Mouse (Mus musculus): ENCODE measurements around the gene Kif3c.

Gene Kif3c

DNA sequence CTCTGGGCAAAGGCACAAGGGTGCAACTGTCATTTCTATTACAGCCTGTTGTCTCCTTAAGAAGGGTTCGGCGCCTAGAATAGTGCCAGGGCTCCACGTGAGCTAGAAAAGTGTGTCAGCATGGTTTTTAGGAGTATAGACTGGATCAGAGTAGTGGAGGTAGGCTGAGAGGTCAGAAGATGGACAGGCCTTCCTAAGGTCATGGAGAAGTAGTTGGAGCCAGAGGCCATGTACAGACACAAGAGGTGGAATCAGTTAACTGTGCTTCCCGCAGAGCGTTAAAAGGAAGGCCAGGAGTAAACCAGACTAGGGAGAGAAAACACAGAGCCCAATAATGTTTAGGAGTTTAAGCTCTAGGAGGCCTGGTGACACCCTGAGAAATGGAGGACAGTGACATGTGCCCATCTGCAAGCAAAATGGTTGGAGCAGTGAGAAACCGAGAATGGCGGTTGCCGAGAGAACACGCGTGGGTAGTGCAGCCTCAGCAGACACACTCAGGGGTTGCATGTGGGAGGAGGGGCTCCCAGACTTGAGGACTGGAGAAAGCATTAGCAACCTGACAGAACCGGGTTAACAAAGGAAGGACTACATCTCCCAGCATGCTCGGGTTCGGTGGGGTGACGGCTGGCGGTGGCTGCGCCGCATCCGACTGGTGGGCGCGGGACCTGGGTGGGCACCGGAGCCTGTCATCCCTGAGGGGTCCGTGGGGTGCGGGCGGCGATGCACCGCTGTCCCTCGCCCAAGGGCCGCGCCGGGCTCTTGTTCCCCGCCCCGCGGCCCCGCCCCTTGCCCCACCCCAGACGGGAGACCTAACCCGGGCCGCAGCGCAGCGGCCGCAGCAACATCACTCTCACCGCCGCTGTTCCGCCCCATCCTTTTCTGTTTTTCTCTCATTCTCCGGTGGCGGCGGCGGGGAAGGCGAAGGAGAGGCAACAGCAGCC is at the start of gene Kif3c:
Gene Kif3c (plus strand): TSS at position 625 of the 941 bp plus-strand sequence.
- in situ Hi-C loops (cut with MboI): loop anchor here (10.0 kb wide), 1 partner anchor 130 kb away; no protein-coding TSS in a partner anchor

DNA sequence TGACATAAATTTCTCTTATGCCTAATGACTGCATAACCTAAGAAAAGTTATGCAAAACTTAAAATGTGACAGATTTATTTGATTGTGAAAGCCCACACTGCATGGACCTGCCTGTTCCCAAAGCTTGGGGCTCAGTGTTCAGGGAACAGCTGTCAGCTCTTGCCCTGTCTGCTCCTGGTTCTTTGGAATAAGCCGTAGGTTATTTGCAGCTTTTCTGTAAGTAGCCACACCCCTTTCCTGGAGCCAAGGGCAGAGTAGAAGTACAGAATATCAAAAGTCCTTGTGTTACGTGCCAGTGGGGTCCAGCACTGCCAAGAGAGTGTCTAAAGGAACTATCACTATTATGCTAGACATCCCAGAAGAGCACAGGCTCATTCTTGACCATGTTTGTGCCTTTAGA is 48.8 kb upstream of the Kif3c start:
- in situ Hi-C loops (cut with MboI): no loop called here

DNA sequence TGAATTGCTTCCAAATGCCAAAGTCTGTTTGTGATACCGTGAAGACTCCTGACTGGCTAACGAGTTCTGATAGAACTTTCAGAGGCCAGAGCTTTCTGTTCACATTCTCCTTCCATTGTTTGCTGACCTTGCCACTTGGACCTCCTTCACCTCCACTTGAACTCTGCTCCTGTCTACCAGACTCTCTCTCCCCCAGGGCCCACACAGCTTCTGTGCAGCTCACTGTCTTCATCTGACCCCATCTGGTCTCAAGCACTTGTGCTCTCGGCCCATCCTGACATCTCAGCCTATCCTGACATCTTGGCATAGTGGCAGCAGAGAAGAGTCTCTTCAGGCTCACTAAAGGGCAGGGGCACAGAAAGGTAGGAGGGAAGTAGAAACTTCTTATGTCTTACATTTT is 48.0 kb upstream of the Kif3c start:
- in situ Hi-C loops (cut with MboI): no loop called here

DNA sequence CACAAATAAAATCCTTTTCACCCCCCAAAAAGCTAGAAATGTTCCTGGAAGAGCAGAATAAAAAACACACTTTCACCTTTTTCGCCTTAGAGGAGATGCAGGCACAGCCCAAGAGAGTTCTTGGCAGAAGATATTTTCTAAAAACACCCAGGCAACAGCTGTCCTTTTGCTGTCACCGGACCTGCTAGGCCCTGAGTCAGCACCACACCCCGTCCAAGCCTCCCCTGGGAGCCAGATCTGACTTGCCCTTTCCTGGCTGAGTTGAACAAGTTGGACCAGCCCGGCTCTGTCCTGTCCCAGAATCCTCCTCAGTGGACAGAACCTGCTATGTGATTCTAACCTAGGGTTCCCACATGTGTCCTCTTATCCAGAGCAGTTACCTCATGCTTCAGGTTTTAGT is 45.6 kb upstream of the Kif3c start:
- in situ Hi-C loops (cut with MboI): no loop called here

DNA sequence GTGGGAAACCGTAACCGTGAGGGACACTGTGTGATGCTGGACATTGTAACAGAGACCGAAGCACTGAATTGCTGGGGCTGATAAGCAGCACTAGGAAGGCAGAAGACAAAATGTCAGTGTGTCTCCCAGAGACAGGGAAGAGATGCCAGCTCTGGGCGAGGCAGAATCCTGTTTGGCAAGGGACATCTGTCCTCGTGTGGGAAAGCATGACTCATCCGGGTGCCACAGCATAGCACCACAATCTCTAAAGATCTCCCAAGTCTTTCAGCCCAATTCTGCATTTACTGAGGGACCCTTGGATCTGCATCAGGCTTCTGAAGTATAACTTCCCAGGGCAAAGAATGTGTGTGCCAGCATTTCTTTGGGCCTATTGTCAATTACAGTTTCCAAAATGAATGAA is 41.7 kb upstream of the Kif3c start:
- in situ Hi-C loops (cut with MboI): no loop called here

DNA sequence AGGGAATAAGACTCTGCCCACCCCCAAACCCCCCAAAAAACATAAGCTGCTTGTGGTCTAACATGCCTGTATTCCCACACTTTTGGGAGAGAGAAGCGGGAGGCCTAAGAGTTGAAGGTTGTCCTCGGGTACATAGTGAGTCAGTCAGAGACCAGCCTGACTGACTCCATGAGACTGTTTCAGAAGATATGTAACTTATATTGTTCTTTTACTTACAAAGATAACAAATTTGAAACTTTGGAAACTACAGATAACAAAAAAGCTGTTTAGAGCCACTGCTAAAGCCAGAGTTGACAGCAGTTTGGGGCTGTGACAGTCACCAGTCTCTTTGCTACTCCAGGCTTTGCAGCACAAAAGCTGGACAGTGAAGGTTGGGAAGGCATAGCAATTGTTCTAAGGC is 39.7 kb upstream of the Kif3c start:
- in situ Hi-C loops (cut with MboI): no loop called here

DNA sequence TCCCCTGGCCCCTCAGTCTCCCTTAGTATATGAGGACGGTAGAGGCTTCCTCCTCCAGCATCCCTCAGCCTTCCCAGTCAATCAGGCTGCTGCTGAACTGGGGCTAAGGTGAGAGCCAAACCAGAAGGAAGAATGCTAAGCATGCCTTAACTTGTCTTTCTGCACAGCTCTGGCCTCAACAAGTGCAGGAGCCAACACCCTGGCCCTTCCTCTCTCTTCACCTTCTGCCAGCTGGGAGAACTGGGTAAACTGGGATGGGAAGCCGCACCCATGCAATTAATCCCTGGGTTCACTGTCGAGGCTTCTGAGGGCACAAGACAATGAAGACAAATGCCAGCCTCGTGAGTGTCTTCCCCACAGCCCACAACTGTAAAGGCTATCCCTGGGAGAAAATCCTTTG is 35.3 kb upstream of the Kif3c start:
- in situ Hi-C loops (cut with MboI): no loop called here

DNA sequence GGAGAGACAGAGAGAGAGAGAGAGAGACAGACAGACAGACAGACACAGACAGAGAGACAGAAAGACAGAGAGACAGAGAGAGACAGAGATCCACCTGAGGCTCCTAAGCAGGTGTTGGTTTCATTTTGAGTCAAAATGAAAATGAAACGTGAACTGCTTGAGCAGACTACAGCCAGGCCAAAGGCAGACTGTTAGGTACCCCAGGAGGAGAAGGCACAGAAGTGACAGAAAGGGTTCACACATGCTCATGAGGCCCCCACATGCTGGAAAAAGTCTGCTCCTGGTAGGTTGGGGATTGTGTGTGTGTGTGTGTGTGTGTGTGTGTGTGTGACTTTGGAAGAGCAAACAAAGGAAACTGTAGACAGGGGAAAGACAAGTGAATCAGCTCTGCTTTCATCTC is 26.0 kb upstream of the Kif3c start:
- in situ Hi-C loops (cut with MboI): no loop called here

DNA sequence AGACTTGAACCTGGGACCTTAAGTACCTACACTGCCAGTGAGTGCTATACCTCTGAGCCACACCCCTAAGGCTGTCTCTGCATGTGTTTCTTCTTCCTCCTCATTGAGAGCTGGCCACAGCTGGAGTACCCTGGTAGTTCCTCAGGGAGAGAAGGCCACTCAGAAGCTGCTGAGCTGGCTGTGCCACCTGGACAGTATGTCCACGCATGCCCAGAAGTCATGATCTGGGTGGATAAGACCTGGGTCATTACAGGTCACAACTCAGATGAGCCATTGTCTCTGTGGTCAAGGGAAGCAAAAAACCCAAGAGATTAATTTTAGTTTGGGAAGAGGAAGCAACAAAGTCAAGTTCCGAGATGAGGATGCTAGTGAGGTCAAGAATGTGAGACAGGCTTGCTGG is 20.8 kb upstream of the Kif3c start:
- in situ Hi-C loops (cut with MboI): no loop called here

DNA sequence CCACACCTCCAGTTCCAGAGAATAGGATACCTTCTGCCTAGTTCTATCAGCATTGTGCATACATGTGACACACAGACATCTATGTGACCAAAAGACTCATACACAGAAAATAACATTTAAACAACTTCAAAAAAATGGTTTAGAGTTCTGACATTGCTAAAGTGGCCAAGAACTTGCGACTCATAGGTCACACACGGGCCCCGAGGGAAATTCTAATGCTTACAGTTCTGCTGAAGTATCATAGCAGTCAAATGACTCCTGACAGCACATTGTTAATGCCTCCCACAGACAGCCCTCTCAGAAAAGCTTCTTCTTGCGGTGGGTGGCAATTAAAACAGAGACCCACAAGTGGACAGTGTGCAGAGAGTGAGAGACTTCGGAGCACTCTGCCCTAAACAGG is 19.9 kb upstream of the Kif3c start:
- in situ Hi-C loops (cut with MboI): no loop called here

DNA sequence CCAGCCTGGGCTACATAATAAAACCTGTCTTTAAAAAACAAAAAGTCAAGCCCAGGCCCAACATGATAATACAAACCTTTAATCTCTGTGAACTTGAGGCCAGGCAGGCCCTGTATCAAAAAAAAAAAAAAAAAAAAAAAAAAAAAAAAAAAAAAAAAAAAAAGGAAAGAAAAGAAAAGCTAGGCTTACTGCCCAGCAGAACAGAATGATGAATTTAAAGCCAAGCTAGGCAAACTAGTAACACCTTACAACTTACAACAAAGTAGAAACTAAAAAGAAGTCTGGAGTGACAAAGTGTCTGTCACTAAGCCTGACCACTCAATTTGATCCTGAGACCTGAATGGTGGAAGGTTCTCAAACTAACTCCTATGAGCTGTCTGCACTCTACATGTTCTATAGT is 17.2 kb upstream of the Kif3c start:
- in situ Hi-C loops (cut with MboI): no loop called here

DNA sequence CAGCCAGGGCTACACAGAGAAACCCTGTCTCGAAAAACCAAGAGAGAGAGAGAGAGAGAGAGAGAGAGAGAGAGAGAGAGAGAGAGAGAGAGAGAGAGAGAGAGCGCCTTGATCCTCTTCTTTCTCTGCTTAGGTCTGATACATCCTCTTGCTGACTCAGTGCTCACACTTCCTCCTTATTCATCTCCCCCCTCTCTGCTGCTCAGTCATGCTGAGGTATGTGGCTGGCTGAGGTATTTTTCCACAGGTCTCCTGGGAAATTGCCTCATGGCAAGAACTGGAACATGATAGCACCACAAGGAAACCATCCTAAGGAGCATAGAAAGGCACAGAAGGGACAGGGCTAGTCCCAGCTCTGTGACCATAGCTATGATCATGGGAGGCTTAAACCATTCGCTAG is 15.5 kb upstream of the Kif3c start:
- in situ Hi-C loops (cut with MboI): no loop called here

DNA sequence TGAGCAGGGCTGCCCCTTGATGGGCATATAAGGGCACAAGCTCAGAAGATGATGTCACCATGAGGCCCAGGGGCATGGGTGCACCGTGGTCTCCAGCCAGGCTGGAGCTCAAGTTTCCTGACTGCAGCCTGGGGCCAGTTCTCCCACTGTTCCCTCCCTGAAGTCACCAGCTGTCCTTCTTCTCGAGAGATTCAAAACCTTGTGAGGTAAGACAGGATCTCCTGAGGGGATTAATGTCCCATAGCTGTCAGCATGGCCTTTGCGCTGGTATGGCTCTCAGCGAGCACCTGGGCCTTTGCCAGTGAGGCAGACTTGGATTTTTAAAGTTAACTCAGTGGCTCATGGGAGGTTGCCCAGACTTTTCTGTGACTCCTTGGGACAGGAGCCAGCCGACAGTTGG is 14.8 kb upstream of the Kif3c start:
- in situ Hi-C loops (cut with MboI): no loop called here

DNA sequence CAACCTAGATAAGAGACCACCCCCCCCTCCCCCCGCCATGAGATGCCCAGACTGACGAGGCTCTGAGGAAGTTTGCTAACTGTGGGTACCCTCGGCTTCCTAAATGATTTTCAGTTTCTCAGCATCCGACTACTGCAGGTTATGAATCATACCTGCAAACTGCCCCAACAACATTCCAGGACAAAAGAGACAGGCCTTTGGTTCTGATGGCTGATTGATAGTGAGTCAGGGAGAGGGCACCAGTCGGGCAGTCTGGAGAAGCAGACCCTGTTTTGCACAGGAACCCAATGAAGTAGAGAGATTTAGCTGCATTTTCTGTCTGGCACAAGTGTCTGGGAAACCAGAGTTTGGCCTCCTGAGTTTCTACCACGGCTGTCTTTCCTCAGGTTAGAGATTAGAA is 12.7 kb upstream of the Kif3c start:
- in situ Hi-C loops (cut with MboI): no loop called here

DNA sequence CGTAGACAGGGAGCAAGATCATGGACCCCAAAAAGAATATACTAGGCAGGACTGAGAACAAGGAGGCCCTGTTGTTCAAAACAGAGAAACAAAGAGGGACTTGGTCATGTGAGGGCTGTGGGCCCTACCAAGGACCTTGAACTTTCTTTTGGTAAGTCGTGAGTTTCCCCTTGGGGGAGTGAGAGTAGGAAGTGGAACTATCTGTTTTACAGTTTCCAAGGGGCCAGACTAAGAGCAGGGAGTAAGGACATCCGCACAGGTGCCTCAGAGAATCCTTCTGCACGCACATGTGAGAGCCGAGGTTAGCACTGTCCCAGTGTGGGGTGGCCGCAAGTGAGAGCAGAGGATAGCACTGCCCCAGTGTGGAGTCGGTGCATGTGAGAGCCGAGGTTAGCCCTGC is 9.9 kb upstream of the Kif3c start:
- in situ Hi-C loops (cut with MboI): no loop called here

DNA sequence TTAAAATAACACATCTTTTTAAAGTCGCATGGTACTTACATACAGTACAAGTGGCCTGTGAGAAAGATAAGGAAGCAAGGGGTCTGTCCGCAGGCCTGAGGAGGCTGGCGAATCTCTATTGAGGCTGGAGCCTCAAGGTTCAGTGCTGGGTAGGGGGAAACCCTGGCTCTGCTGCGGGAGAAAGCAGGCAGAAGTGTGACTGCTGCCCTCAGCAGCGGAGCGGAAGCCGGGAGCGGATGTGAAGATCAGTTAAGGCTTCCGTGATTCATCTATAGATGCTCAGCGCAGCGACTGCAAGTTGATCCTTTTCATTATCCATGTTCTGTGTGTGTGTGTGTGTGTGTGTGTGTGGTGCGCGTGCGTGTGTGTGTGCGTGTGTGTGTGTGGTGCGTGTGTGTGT is 8.1 kb upstream of the Kif3c start:
- in situ Hi-C loops (cut with MboI): no loop called here

DNA sequence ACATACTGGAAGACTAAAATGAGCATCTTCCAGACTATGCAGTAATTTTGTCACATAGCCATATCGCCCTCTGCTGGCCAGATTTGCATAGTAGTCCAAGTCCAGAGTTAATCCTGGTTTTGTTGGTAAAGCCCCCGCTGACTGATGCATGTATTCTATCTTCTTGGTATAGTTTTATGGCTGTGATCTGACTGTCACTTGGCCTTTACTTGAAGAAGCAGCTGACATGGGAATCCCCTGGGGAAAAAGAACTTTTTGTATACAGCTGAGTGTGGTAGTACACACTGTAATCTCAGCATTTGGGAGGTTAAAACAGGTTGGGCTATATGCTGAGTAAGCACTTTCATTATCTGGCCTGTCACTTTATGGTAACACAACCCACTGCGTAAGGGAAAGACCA is 5.6 kb upstream of the Kif3c start:
- in situ Hi-C loops (cut with MboI): no loop called here

DNA sequence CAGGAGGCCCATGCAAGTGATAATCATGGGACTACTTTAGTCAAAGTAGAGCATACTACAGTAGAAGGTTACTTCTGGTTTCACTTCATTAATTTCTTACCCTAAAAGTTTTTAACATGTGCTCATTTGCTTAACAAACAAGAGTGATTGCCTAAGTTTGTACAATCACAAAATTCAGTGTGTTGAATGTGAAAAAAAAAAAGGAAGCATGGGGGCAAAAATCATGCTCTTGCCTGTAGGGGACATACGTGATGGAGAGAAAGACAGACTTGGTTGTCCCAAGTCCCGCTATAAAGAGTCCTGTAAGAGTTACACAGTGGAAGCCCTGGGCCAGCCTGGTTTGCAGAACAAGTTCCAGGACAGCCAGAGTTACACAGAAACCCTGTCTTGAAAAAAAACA is 4.9 kb upstream of the Kif3c start:
- in situ Hi-C loops (cut with MboI): loop anchor here (10.0 kb wide), 1 partner anchor 125 kb away; no protein-coding TSS in a partner anchor

DNA sequence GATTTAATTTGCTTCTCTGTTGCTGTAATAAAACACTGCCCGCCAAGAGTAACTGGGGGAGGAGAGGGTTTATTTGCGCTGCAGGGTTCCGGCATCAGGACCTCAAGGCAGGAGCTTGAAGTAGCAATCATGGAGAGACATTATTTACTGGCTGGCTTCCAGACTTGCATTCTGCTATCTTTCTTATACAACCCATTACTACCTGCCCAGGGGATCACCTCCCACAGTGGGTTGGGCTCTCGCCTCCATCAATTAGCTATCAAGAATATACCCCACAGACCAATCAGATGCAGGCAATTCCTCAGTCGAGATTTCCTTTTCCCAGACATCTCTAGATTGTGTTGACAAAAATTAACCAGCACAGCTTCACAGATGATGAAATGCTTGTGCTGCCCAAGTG is 856 bp upstream of the Kif3c start:
- in situ Hi-C loops (cut with MboI): loop anchor here (10.0 kb wide), 1 partner anchor 129 kb away; no protein-coding TSS in a partner anchor

DNA sequence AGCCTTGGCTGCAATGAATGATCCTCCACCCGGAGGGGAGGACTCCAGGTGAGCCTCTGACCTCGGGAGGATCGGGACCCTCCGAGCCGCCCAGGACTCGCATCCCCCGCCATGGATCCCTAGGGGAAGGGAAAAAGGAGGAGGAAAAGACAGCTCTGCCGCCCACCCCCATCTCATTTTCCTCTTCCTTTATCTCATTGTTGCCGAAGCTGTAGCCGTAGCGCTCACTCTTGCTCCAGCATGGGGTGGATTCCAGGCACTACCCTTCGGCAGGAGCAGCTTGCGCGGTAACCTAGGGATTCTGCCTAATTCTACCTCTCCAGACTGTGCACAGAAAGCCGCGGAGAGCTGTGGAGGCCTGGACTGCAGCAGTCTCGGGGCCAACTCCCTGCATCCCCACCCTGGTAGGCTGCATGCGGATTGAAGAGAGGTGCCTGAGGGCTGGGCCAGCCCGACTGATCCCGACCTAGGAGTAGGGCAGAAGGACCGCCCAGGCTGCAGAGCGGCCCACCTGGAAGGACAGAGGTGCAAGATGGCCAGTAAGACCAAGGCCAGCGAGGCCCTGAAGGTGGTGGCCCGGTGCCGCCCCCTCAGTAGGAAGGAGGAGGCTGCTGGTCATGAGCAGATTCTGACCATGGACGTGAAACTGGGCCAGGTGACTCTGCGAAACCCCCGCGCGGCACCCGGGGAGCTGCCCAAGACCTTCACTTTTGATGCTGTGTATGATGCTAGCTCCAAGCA is 687 bp downstream of the Kif3c start:
- in situ Hi-C loops (cut with MboI): loop anchor here (10.0 kb wide), 1 partner anchor 131 kb away; no protein-coding TSS in a partner anchor

DNA sequence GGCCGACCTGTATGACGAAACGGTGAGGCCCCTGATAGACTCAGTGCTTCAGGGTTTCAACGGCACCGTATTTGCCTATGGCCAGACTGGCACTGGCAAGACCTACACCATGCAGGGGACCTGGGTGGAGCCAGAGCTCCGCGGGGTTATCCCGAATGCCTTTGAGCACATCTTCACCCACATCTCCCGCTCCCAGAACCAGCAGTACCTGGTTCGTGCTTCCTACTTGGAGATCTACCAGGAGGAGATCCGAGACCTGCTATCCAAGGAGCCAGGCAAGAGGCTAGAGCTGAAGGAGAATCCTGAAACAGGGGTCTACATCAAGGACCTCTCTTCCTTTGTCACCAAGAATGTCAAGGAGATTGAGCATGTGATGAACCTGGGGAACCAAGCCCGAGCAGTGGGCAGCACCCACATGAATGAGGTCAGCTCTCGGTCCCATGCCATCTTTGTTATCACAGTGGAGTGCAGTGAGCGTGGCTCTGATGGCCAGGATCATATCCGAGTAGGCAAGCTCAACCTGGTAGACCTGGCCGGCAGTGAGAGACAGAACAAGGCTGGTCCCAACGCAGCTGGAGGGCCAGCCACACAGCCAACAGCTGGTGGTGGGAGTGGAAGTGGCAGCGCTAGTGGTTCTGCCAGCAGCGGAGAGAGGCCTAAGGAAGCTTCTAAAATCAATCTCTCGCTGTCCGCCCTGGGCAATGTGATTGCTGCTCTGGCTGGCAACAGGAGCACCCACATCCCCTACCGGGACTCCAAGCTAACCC is 1.4 kb downstream of the Kif3c start:
- in situ Hi-C loops (cut with MboI): loop anchor here (10.0 kb wide), 1 partner anchor 132 kb away; no protein-coding TSS in a partner anchor

DNA sequence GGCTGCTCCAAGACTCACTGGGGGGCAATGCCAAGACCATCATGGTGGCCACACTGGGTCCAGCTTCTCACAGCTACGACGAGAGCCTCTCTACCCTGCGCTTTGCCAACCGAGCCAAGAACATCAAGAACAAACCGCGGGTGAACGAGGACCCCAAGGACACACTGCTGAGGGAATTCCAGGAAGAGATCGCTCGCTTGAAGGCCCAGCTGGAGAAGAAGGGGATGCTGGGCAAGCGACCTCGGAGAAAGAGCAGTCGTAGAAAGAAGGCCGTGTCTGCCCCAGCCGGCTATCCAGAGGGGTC is 2.0 kb downstream of the Kif3c start:
- in situ Hi-C loops (cut with MboI): loop anchor here (10.0 kb wide), 1 partner anchor 132 kb away; no protein-coding TSS in a partner anchor

Measured in mature B cell (primary cell).